Mouse (Mus musculus): ENCODE data around the gene Nrp1. TPM values are rescaled to one million over a fixed set of nuclear protein-coding genes. Genes with fewer than 3 reads are reported as not detected.

Nrp1 gene
- total and polyA plus RNA-seq, 3 experiments: 7.3 to 14.7 (median 11.9) TPM

DNA sequence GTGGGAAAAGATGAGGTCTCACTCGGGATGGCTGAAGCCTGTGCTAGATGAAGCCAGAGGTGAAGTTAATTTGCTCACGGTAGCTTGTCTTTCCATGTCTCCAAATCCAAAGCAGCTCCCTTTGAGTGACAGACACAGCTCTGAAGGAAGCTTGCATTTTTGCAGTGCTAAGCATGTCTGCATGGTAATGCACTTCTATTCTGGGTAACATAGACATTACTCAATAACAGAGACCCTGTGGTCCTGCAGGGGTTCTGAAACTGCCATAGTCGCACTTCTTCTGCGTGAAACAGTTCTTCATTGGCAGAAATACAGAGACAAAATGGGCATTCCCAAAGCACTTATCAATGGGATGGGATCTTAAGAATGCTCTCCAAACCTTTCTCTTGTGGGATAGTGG is 77.3 kb downstream of the Nrp1 start:
- H3K27ac ChIP-seq (ENCODE audit: insufficient read depth, low read depth): no peak overlapping the region
- DNase-seq (ENCODE audit: extremely low read depth): no peak
- TF ChIP-seq TBP (conservative IDR thresholded peaks at IDR 0.05; ENCODE audit: low read depth, low read length) (no peak), E2F4 (IDR thresholded peaks at IDR 0.05; ENCODE audit: insufficient replicate concordance, low read depth, low read length) (no peak), MEF2A (IDR thresholded peaks at IDR 0.05; ENCODE audit: borderline replicate concordance, low read depth, low read length) (no peak), SIN3A (IDR thresholded peaks at IDR 0.05; ENCODE audit: low read length) (no peak), JUND (conservative IDR thresholded peaks at IDR 0.05; ENCODE audit: low read depth, low read length) (no peak), ELF1 (IDR thresholded peaks at IDR 0.05; ENCODE audit: low read depth, low read length) (no peak), ETS1 (conservative IDR thresholded peaks at IDR 0.05; ENCODE audit: low read depth, low read length) (no peak), BHLHE40 (IDR thresholded peaks at IDR 0.05; ENCODE audit: low read depth, low read length) (no peak), POLR2A (IDR thresholded peaks at IDR 0.05; ENCODE audit: low read depth, low read length) (no peak), RCOR1 (conservative IDR thresholded peaks at IDR 0.05; ENCODE audit: low read depth, low read length) (no peak), NRF1 (IDR thresholded peaks at IDR 0.05; ENCODE audit: low read depth, low read length) (no peak), IRF4 (IDR thresholded peaks at IDR 0.05; ENCODE audit: low read depth, low read length) (no peak), GABPA (IDR thresholded peaks at IDR 0.05; ENCODE audit: insufficient replicate concordance, low read depth, low read length) (no peak)
- H3K27me3 ChIP-seq (replicated peaks): no peaks in the 10 kb centered on the region
- dilution Hi-C loops (cut with MboI; ENCODE audit: extremely low pct_ligation_motif_present, extremely low pct_unique_long_range_greater_than_20kb, low sequenced_read_pairs) (no loop called here), in situ Hi-C loops (cut with MboI; ENCODE audit: low pct_ligation_motif_present, low pct_unique_long_range_greater_than_20kb, low sequenced_read_pairs) (no loop called here)
- no peaks in the 10 kb centered on the region for H3K4me1 ChIP-seq (ENCODE audit: control insufficient read depth in 1 of 2, insufficient read depth in 2 of 2)
- H3K9ac ChIP-seq (ENCODE audit: insufficient read depth, low read depth): no peak overlapping the region
- peaks cover 8 to 59% of the 10 kb centered on the region in 2 experiments for H3K36me3 ChIP-seq (replicated peaks in 1 of 2; ENCODE audit: control insufficient read depth in 1 of 2, insufficient read depth in 1 of 2, low read length in 1 of 2)
- no peaks in the 10 kb centered on the region for H3K9me3 ChIP-seq (replicated peaks; ENCODE audit: low read length)
- H3K4me3 ChIP-seq (replicated peaks in 1 of 3; ENCODE audit: low read depth in 2 of 3, low read length in 2 of 3, poor library complexity in 1 of 3): no peak overlapping the region
- no peak overlapping the region for H3K4me2 ChIP-seq (ENCODE audit: insufficient read depth, low read depth, poor library complexity, severe bottlenecking)
- no peaks in the 10 kb centered on the region for H3K79me2 ChIP-seq (replicated peaks; ENCODE audit: control insufficient read depth, extremely low read depth, insufficient read depth, poor library complexity, severe bottlenecking)

DNA sequence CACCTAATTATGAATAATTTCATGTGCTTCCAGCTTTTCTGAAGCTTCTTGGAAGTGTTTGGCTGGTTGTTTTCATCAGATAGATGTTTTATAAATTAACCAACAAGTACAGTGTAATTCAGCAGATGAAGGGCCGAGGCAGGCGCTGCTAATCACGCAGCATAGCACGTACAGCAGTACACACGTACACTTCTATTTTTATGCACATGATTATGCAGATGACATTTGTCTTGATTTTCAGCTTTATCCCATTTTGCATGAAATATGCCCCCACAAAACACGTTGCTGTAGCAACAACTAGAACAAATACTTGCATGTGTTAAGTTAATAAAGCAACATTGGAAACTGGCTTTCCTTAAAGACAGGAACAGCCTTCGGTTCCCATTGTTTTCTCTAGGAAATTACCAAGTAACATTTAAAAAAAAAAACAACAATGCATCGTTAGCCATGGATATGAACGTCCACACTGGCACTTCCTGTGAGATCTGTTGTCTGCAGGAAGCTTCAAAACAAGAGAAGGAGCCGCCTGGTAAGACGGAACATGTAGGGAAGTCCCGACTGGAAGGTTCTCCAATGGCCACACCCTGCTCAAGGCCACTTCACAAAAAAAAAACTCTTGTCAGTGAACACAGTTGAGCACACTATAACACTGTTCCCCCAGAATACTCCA is 78.9 kb downstream of the Nrp1 start:
- no peak for DNase-seq (ENCODE audit: extremely low read depth)
- H3K9ac ChIP-seq (ENCODE audit: insufficient read depth, low read depth): no peak overlapping the region
- H3K9me3 ChIP-seq (replicated peaks; ENCODE audit: low read length): no peaks in the 10 kb centered on the region
- dilution Hi-C loops (cut with MboI; ENCODE audit: extremely low pct_ligation_motif_present, extremely low pct_unique_long_range_greater_than_20kb, low sequenced_read_pairs): no loop called here
- peaks cover 8 to 54% of the 10 kb centered on the region in 2 experiments for H3K36me3 ChIP-seq (replicated peaks in 1 of 2; ENCODE audit: control insufficient read depth in 1 of 2, insufficient read depth in 1 of 2, low read length in 1 of 2)
- no peaks in the 10 kb centered on the region for H3K79me2 ChIP-seq (replicated peaks; ENCODE audit: control insufficient read depth, extremely low read depth, insufficient read depth, poor library complexity, severe bottlenecking)
- no peak overlapping the region for H3K27ac ChIP-seq (ENCODE audit: insufficient read depth, low read depth)
- no peak overlapping the region for H3K4me2 ChIP-seq (ENCODE audit: insufficient read depth, low read depth, poor library complexity, severe bottlenecking)
- no peaks in the 10 kb centered on the region for H3K4me1 ChIP-seq (ENCODE audit: control insufficient read depth in 1 of 2, insufficient read depth in 2 of 2)
- in situ Hi-C loops (cut with MboI; ENCODE audit: low pct_ligation_motif_present, low pct_unique_long_range_greater_than_20kb, low sequenced_read_pairs): no loop called here
- no peak for TF ChIP-seq MXI1 (IDR thresholded peaks at IDR 0.05; ENCODE audit: low read depth, low read length)
- no peak for TF ChIP-seq SMC3 (IDR thresholded peaks at IDR 0.05; ENCODE audit: low read depth, low read length)
- no peak for TF ChIP-seq ZKSCAN1 (IDR thresholded peaks at IDR 0.05; ENCODE audit: borderline replicate concordance, low read depth, low read length)
- no peak for TF ChIP-seq MEF2A (IDR thresholded peaks at IDR 0.05; ENCODE audit: borderline replicate concordance, low read depth, low read length)
- TF ChIP-seq ZMIZ1 (IDR thresholded peaks at IDR 0.05; ENCODE audit: low read depth, low read length): no peak
- TF ChIP-seq POLR2AphosphoS2 (IDR thresholded peaks at IDR 0.05; ENCODE audit: low read depth, low read length): no peak
- TF ChIP-seq NELFE (IDR thresholded peaks at IDR 0.05; ENCODE audit: low read depth, low read length): no peak
- TF ChIP-seq HCFC1 (IDR thresholded peaks at IDR 0.05; ENCODE audit: low read depth, low read length): no peak
- H3K4me3 ChIP-seq (replicated peaks in 1 of 3; ENCODE audit: low read depth in 2 of 3, low read length in 2 of 3, poor library complexity in 1 of 3): no peak overlapping the region
- no peaks in the 10 kb centered on the region for H3K27me3 ChIP-seq (replicated peaks)

All from CH12.LX (cell line).